Mouse (Mus musculus): ENCODE data around the gene Zcchc2. TPM values are rescaled to one million over a fixed set of nuclear protein-coding genes. Genes with fewer than 3 reads are reported as not detected.

Gene Zcchc2
- total and polyA plus RNA-seq, 3 experiments: 10.3 to 25.0 (median 19.1) TPM

DNA sequence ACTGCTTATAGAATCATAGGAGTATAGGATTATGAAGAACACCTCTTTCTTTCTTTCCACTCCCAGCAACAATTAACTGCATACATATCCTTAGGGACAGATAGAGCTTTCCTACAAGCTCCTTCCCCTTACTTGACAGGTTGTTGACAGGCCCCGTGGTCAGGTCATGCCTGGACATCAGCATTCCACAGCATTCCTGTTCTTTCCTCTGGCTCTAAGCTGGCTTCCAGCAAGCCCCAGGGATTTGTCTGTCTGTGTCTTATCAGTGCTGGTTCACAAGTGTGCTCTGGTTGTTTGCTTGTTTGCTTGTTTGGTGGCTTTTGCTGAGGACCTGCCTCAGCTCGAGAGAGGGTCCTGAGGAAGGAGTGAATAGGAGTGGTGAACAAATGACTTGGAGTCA, 36.6 kb upstream of the Zcchc2 start:
- no peaks in the 10 kb centered on the region for H3K79me2 ChIP-seq (ENCODE audit: control insufficient read depth, insufficient read depth, low read length, poor library complexity)
- H3K36me3 ChIP-seq (ENCODE audit: control insufficient read depth in 1 of 2, insufficient read depth in 2 of 2, low read length in 2 of 2): no peaks in the 10 kb centered on the region
- no peak overlapping the region for H3K4me3 ChIP-seq (ENCODE audit: control insufficient read depth in 1 of 2, insufficient read depth in 1 of 2, low read depth in 2 of 2, low read length in 2 of 2)
- no peak overlapping the region for H3K9ac ChIP-seq (ENCODE audit: control insufficient read depth, low read depth, low read length, poor library complexity, severe bottlenecking)
- peaks cover 0 to 2% of the 10 kb centered on the region in 2 experiments; a peak in 1 of 4 replicates for H3K27me3 ChIP-seq (ENCODE audit: control insufficient read depth in 1 of 2, insufficient read depth in 2 of 2, low read length in 2 of 2)
- no peaks in the 10 kb centered on the region for H3K9me3 ChIP-seq (replicated peaks; ENCODE audit: insufficient read depth, low read length)
- H3K4me1 ChIP-seq (ENCODE audit: control insufficient read depth in 1 of 2, insufficient read depth in 2 of 2, low read length in 2 of 2): no peaks in the 10 kb centered on the region
- H3K27ac ChIP-seq (ENCODE audit: control insufficient read depth, low read depth, low read length): no peak overlapping the region
- TF ChIP-seq USF1 (IDR thresholded peaks at IDR 0.05; ENCODE audit: low read depth, low read length) (no peak), MAFK (IDR thresholded peaks at IDR 0.05; ENCODE audit: borderline replicate concordance, low read depth, low read length) (no peak), HCFC1 (IDR thresholded peaks at IDR 0.05; ENCODE audit: low read depth, low read length) (no peak), POLR2AphosphoS5 (IDR thresholded peaks at IDR 0.05; ENCODE audit: borderline replicate concordance, low read depth, low read length) (no peak), ZNF384 (IDR thresholded peaks at IDR 0.05; ENCODE audit: low read depth, low read length) (no peak), POLR2A (IDR thresholded peaks at IDR 0.05; ENCODE audit: control insufficient read depth in 1 of 2, insufficient read depth in 1 of 2, low read depth in 1 of 2, low read length in 2 of 2, poor library complexity in 1 of 2) (no peak), ELF1 (IDR thresholded peaks at IDR 0.05; ENCODE audit: low read depth, low read length) (no peak), CHD1 (IDR thresholded peaks at IDR 0.05; ENCODE audit: low read depth, low read length) (no peak)
- no peak for DNase-seq (ENCODE audit: low read depth, low spot score)

DNA sequence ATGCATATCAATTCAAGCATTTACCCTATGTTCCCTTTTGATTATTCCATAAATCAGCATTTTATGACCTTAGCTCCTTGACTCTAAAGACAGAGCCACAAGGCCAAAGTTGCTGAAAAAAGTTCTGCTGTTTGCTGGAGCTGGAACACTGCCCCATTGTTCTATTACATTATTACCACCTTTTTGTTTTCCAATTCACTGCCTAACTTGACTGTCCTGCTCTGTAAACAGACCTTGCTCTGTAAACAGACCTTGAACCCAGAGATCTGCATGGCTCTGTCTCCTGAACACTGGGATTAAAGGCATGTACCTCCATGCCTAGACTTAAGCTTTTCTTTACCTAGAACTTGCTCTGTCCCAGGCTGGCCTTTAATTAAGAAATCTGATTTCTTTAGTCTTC, 36.2 kb upstream of the Zcchc2 start:
- Histone ChIP-seq H3K9ac (ENCODE audit: control insufficient read depth, low read depth, low read length, poor library complexity, severe bottlenecking) (no peak overlapping the region), H3K27ac (ENCODE audit: control insufficient read depth, low read depth, low read length) (no peak overlapping the region), H3K27me3 (ENCODE audit: control insufficient read depth in 1 of 2, insufficient read depth in 2 of 2, low read length in 2 of 2) (peaks cover 0 to 2% of the 10 kb centered on the region in 2 experiments; a peak in 1 of 4 replicates), H3K79me2 (ENCODE audit: control insufficient read depth, insufficient read depth, low read length, poor library complexity) (no peaks in the 10 kb centered on the region), H3K4me3 (ENCODE audit: control insufficient read depth in 1 of 2, insufficient read depth in 1 of 2, low read depth in 2 of 2, low read length in 2 of 2) (no peak overlapping the region), H3K4me1 (ENCODE audit: control insufficient read depth in 1 of 2, insufficient read depth in 2 of 2, low read length in 2 of 2) (no peaks in the 10 kb centered on the region), H3K9me3 (replicated peaks; ENCODE audit: insufficient read depth, low read length) (no peaks in the 10 kb centered on the region), H3K36me3 (ENCODE audit: control insufficient read depth in 1 of 2, insufficient read depth in 2 of 2, low read length in 2 of 2) (no peaks in the 10 kb centered on the region)
- DNase-seq (ENCODE audit: low read depth, low spot score): no peak
- TF ChIP-seq SMC3 (IDR thresholded peaks at IDR 0.05; ENCODE audit: low read depth, low read length) (no peak), CHD2 (IDR thresholded peaks at IDR 0.05; ENCODE audit: low read length) (no peak), POLR2AphosphoS5 (IDR thresholded peaks at IDR 0.05; ENCODE audit: borderline replicate concordance, low read depth, low read length) (no peak), POLR2A (IDR thresholded peaks at IDR 0.05; ENCODE audit: control insufficient read depth in 1 of 2, insufficient read depth in 1 of 2, low read depth in 1 of 2, low read length in 2 of 2, poor library complexity in 1 of 2) (no peak), MAX (IDR thresholded peaks at IDR 0.05; ENCODE audit: low read length) (no peak), NRF1 (IDR thresholded peaks at IDR 0.05; ENCODE audit: insufficient read depth, low read depth, low read length, poor library complexity, severe bottlenecking) (no peak), BHLHE40 (IDR thresholded peaks at IDR 0.05; ENCODE audit: borderline replicate concordance, low read depth, low read length) (no peak), KAT2A (conservative IDR thresholded peaks at IDR 0.05; ENCODE audit: low read depth, low read length) (no peak), JUND (IDR thresholded peaks at IDR 0.05; ENCODE audit: low read depth, low read length) (no peak), ETS1 (IDR thresholded peaks at IDR 0.05; ENCODE audit: low read depth, low read length) (no peak), MYC (IDR thresholded peaks at IDR 0.05; ENCODE audit: low read depth, low read length) (no peak), GABPA (IDR thresholded peaks at IDR 0.05; ENCODE audit: low read depth, low read length) (no peak), CTCF (IDR thresholded peaks at IDR 0.05 in 2 of 3, conservative IDR thresholded peaks at IDR 0.05 in 1 of 3; ENCODE audit: control insufficient read depth in 1 of 3, insufficient read depth in 1 of 3, low read depth in 2 of 3, low read length in 3 of 3, poor library complexity in 1 of 3, severe bottlenecking in 1 of 3) (no peak), ZC3H11A (IDR thresholded peaks at IDR 0.05; ENCODE audit: low read depth, low read length) (no peak), CHD1 (IDR thresholded peaks at IDR 0.05; ENCODE audit: low read depth, low read length) (no peak), GATA1 (IDR thresholded peaks at IDR 0.05; ENCODE audit: low read depth, low read length) (no peak), TAL1 (IDR thresholded peaks at IDR 0.05; ENCODE audit: low read length) (no peak), MAZ (IDR thresholded peaks at IDR 0.05; ENCODE audit: low read depth, low read length) (no peak), UBTF (IDR thresholded peaks at IDR 0.05; ENCODE audit: borderline replicate concordance, insufficient read depth, low read depth, low read length) (no peak), MYB (IDR thresholded peaks at IDR 0.05; ENCODE audit: low read depth, low read length) (no peak)

Data from MEL (cell line).